Mouse (Mus musculus): Measurements from ENCODE around the gene Rnase2a. TPM values are rescaled to one million over a fixed set of nuclear protein-coding genes. Genes with fewer than 3 reads are reported as not detected.
"Not testable (repeated sequence)": the region's sequence is repeated elsewhere in the genome, so short reads cannot be mapped to it uniquely, and the experiment has no call there.

Rnase2a gene
- polyA plus RNA-seq, 1 experiment: not detected

DNA sequence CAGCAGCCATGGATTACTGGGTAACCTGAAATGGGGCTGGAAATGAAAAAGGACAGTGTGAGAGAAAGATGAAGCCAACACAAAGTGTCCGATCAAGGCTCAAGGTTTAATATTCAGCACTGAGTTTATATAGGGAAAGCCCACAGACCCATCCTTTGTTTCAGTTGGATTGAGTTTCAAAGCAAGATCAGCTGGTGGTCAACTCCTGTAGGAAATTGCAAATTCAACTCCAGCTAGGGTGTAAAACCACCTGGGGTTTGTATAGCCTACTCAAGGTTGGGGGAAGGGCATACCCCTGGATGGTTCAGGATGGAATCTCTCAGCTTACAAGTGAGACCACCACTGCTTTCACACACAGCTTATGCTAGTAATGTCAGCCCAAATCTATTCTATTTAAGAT, 8.2 kb downstream of the Rnase2a start:
- 89% methylated on average over 1 of the region's 1 CpGs for WGBS
- Histone ChIP-seq H3K4me1 (ENCODE audit: control insufficient read depth, insufficient read depth, low read length) (no peaks in the 10 kb centered on the region), H3K4me3 (replicated peaks; ENCODE audit: extremely low read depth, low read depth, low read length) (no peak overlapping the region)
- no peak for TF ChIP-seq POLR2A (IDR thresholded peaks at IDR 0.05; ENCODE audit: borderline replicate concordance, extremely low read depth, low read depth, low read length)
- no peak for TF ChIP-seq CTCF (IDR thresholded peaks at IDR 0.05; ENCODE audit: insufficient read depth, low read length)
- DNase-seq: no peak

DNA sequence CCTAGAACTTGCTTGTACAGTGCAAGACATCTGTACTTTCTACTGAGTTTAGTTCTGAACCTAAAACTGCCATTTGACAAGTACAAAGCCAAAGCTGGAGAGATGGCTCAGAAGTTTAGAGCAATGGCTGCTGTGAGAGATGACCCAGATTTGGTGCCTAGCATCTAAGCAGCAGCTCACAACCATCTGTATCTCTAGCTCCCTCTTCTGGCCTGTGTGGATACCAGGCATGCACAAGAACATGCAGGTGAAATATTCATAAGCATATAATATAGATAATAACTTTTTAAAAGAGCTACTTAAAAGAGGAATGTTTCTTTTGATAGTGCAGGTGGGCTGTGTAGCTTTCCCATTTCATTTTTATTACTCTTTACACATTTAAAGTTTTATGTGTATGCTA, 15.0 kb downstream of the Rnase2a start:
- DNase-seq: no peak
- Histone ChIP-seq H3K4me3 (replicated peaks; ENCODE audit: extremely low read depth, low read depth, low read length) (no peak overlapping the region), H3K4me1 (ENCODE audit: control insufficient read depth, insufficient read depth, low read length) (no peaks in the 10 kb centered on the region; the same call in 1 of the 2 replicates)
- TF ChIP-seq CTCF (IDR thresholded peaks at IDR 0.05; ENCODE audit: insufficient read depth, low read length): peak; percentile 61
- TF ChIP-seq POLR2A (IDR thresholded peaks at IDR 0.05; ENCODE audit: borderline replicate concordance, extremely low read depth, low read depth, low read length): no peak

DNA sequence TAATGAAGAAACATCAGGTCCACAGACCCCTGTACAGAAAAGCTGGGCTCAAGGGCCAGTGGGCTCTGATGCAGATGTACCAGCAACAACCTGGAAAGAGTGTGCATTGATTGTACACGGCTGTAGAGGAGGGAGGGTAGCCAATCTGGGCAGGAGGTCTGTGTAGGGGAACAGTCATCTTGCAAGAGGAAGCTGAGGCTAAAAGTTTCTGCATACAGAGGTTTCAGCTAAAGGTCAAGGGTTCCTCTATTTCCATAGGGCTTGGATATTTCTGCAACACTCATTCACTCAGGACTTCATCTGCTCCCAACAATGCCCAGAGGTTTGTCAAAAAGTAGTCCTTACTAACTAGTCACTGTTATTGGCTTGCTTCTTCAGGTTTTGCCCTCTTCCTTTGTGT, 18.4 kb downstream of the Rnase2a start:
- H3K4me3 ChIP-seq (replicated peaks; ENCODE audit: extremely low read depth, low read depth, low read length); DNase-seq; H3K4me1 ChIP-seq (ENCODE audit: control insufficient read depth, insufficient read depth, low read length): not testable (repeated sequence)
- 66% methylated on average over 1 of the region's 1 CpGs for WGBS

- not testable (repeated sequence) for H3K4me3 ChIP-seq (replicated peaks; ENCODE audit: extremely low read depth, low read depth, low read length); DNase-seq; H3K4me1 ChIP-seq (ENCODE audit: control insufficient read depth, insufficient read depth, low read length)
- WGBS: 54% methylated on average over 4 of the region's 4 CpGs
Measured at GRCm38 (mm10) chr14:51229657-51230056, 26.3 kb downstream of the Rnase2a start.

GRCm38 (mm10) chr14:51220075-51220474, 35.8 kb downstream of the Rnase2a start:
- not testable (repeated sequence) for DNase-seq; H3K4me1 ChIP-seq (ENCODE audit: control insufficient read depth, insufficient read depth, low read length); H3K4me3 ChIP-seq (replicated peaks; ENCODE audit: extremely low read depth, low read depth, low read length)
- 88% methylated on average over 3 of the region's 3 CpGs for WGBS

Other genes with a start within 250 kb of the Rnase2a start
- gene Rnase10, start 248.4 kb downstream of the Rnase2a start, polyA plus RNA-seq (2012; rRNA removed): 0.14 TPM in 1 of 2 replicates, not detected in the other
- gene Rnase9, start 214.2 kb downstream of the Rnase2a start, polyA plus RNA-seq (2012; rRNA removed): not detected in 2 replicates
- gene Rnase11, start 205.9 kb downstream of the Rnase2a start, polyA plus RNA-seq (2012; rRNA removed): not detected in 2 replicates
- not detected in 2 replicates for gene Rnase12, start 198.5 kb downstream of the Rnase2a start, polyA plus RNA-seq (2012; rRNA removed)
- gene Olfr750, start 181.7 kb downstream of the Rnase2a start, polyA plus RNA-seq (2012; rRNA removed): 3.1 and 3.6 TPM in 2 replicates
- gene Rnase4, start 165.0 kb downstream of the Rnase2a start, polyA plus RNA-seq (2012; rRNA removed): 581 and 650 TPM in 2 replicates
- gene Ang, start 165.0 kb downstream of the Rnase2a start, polyA plus RNA-seq (2012; rRNA removed): 61.7 and 72.5 TPM in 2 replicates
- 0.08 TPM in 1 of 2 replicates, not detected in the other for gene Eddm3b, start 141.7 kb downstream of the Rnase2a start, polyA plus RNA-seq (2012; rRNA removed)
- 12.1 and 19.2 TPM in 2 replicates for gene Rnase6, start 132.2 kb downstream of the Rnase2a start, polyA plus RNA-seq (2012; rRNA removed)
- 3.7 and 4.8 TPM in 2 replicates for gene Rnase1, start 109.3 kb downstream of the Rnase2a start, polyA plus RNA-seq (2012; rRNA removed)
- 0.40 TPM in 1 of 2 replicates, not detected in the other for gene Rnase2b, start 93.9 kb downstream of the Rnase2a start, polyA plus RNA-seq (2012; rRNA removed)
- not detected in 2 replicates for gene Ang2, start 57.0 kb downstream of the Rnase2a start, polyA plus RNA-seq (2012; rRNA removed)
- gene Ear14, start 52.7 kb downstream of the Rnase2a start, polyA plus RNA-seq (2012; rRNA removed): not detected in 2 replicates
- not detected in 2 replicates for gene Gm7247, start 105.6 kb upstream of the Rnase2a start, polyA plus RNA-seq (2012; rRNA removed)
- gene Vmn2r88, start 154.7 kb upstream of the Rnase2a start, polyA plus RNA-seq (2012; rRNA removed): not detected in 2 replicates
- gene Vmn2r89, start 195.7 kb upstream of the Rnase2a start, polyA plus RNA-seq (2012; rRNA removed): not detected in 2 replicates

Data from lung, adult 2 months (tissue).